Mouse (Mus musculus) Patski (cell line): Measurements from ENCODE around the gene Pfdn6. TPM values are rescaled to one million over a fixed set of nuclear protein-coding genes. Genes with fewer than 3 reads are reported as not detected.

Experiments used
- ATAC-seq: fragments of 100-300 bp; one replicate; pipeline ENCODE4 v1.8.0; 2021
- CTCF ChIA-PET: fragments of 350-600 bp; sonication (Branson Sonifier 250); formaldehyde crosslinking; loops from one replicate; lab custom pipeline; 2022; ENCODE audit warnings: inconsistent platforms; lab: Charles Lee
- POLR2A ChIA-PET: fragments of 350-600 bp; sonication (Branson Sonifier 250); formaldehyde crosslinking; loops from one replicate; lab custom pipeline; 2022; ENCODE audit warnings: antibody characterized with exemption, inconsistent platforms; lab: Charles Lee
- DNase-seq: peaks from one replicate; pipeline ENCODE4 v3.0.0-alpha.2; 2011; ENCODE audit warnings: low read depth, low spot score
- H3K27me3 ChIP-seq: fragments of 371-371 bp; one replicate; pipeline ENCODE4 v1.5.1; 2021
- CTCF ChIP-seq: fragments of 100-300 bp; IDR thresholded peaks from one replicate; pipeline ENCODE4 v1.5.1; 2021
- in situ Hi-C: fragments of 300-500 bp; cut with MboI; formaldehyde crosslinking; loops from 3 replicates; pipeline ENCODE4 v1.11.1; 2018; ENCODE audit warnings: low pct_unique_long_range_greater_than_20kb, mixed read lengths
- polyA plus RNA-seq: library from polyadenylated mRNA; unstranded; gene quantifications from one replicate; pipeline ENCODE4 v1.2.3, GENCODE M21; 2021

The Pfdn6 gene
- polyA plus RNA-seq, 1 experiment from 2014 or later: 115 TPM

DNA sequence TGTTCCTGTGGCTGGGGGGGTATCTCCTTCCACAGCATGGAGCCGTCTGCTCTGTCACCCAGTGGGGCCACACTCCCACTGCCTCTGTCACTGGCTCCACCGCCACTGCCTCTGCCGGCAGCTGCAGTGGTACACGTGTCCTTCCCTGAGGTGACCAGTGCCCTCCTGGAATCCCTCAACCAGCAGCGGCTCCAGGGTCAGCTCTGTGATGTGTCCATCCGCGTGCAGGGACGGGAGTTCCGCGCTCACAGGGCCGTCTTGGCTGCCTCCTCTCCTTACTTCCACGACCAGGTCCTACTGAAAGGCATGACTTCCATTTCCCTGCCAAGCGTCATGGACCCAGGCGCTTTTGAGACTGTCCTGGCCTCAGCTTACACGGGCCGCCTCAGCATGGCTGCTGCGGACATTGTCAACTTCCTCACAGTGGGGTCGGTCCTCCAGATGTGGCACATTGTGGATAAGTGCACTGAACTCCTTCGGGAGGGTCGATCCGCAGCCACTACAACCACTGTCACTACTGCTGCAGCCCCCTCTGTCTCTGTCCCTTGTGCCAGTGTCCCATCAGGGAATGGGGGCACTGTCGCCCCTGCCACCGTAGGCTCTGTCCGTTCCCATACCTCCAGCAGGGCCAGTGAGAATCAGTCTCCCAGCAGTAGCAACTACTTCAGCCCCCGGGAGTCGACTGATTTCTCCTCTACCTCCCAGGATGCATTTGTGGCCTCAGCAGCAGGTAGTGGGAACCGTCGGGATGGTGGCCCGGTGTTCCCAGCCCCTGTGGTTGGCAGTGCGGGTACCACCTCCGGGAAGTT lies 23.1 kb downstream of the Pfdn6 start:
- DNase-seq (no peak), ATAC-seq (no peak)
- POLR2A ChIA-PET: no interaction called here
- no peaks in the 10 kb centered on the region for H3K27me3 ChIP-seq
- in situ Hi-C loops: no loop called here
- CTCF ChIA-PET: no interaction called here
- TF ChIP-seq CTCF: no peak

GRCm38 (mm10) chr17:33916294-33916693 lies 23.8 kb downstream of the Pfdn6 start:
- in situ Hi-C loops: no loop called here
- TF ChIP-seq CTCF: no peak
- CTCF ChIA-PET: interaction anchor here (0.9 to 1.3 kb wide), 2 partner anchors 10 to 28 kb away, joined by 4 read pairs; no protein-coding TSS in a partner anchor
- ATAC-seq: no peak
- DNase-seq: no peak
- POLR2A ChIA-PET: no interaction called here
- H3K27me3 ChIP-seq: no peaks in the 10 kb centered on the region

DNA sequence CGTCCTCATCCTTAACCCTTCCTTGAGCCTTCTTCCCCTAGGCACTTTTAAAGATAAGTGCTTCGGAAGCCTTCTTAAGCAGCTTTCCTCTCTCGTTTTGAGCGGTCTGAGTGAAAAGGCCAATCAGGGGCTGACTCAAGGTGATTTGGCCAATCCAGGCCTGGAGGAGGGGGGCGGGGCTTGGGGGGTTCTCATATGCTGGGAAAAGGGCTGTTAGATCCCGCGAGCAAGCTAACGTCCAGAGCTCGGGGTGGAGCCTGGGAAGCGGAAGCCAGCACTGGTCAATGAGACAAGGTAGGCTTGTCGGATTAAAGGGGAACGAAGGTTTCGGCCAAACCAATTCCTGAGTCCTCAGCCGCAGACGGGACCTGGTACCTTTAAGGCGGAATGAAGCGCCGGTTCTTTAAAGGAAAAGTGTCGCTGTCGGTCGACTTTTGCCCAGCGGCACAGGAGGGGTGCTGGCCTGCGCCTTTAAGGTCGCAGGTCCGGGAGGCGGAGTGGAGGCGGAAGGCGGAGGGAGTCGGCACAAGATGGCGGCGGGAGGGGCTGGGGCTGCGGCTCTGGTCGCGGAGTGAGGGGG lies 24.4 kb downstream of the Pfdn6 start, which contains the start of the genes Tapbp and Zbtb22:
TSS of gene Tapbp (plus strand) at position 229 of the 580 bp plus-strand sequence.
TSS of gene Zbtb22 (plus strand) at position 234 of the 580 bp plus-strand sequence.
- in situ Hi-C loops: no loop called here
- POLR2A ChIA-PET: no interaction called here
- CTCF ChIA-PET: interaction anchor here (0.9 to 1.3 kb wide), 2 partner anchors 11 to 27 kb away, joined by 4 read pairs; no protein-coding TSS in a partner anchor

GRCm38 (mm10) chr17:33914969-33915391 lies 25.2 kb downstream of the Pfdn6 start:
- in situ Hi-C loops: no loop called here
- ATAC-seq (no peak), DNase-seq (no peak)
- H3K27me3 ChIP-seq: no peaks in the 10 kb centered on the region
- TF ChIP-seq CTCF: no peak
- CTCF ChIA-PET: interaction anchor here (0.5 to 1.3 kb wide), 2 partner anchors 12 to 18 kb away, joined by 3 to 4 read pairs; no protein-coding TSS in a partner anchor
- POLR2A ChIA-PET: interaction anchor here (0.7 kb wide), 1 partner anchor 122 kb away, joined by 3 read pairs; no protein-coding TSS in a partner anchor

More for the DNA sequence above, 24.4 kb downstream of the Pfdn6 start, which contains the start of the genes Tapbp and Zbtb22:
- no peak for TF ChIP-seq CTCF
- no peaks in the 10 kb centered on the region for H3K27me3 ChIP-seq
- peak; percentile 92 for ATAC-seq
- peak; percentile 98 for DNase-seq

DNA sequence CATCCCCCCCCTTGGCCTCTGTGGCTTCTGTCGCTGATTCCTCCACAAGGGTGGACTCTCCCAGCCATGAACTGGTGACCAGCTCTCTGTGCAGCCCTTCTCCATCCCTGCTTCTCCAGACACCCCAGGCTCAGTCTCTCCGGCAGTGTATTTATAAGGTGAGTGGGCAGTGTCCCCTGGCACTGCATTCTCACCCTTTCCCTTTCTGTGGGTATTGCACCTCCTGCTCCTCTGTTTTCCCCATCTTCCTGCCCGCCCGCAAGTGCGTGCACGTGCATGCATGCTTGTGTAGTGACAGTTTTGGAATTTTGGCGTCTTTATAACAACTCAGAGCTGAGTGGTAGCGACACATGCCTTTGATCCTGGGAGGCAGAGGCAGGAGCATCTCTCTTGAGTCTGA lies 26.2 kb downstream of the Pfdn6 start:
- in situ Hi-C loops: no loop called here
- no peak for DNase-seq
- no peaks in the 10 kb centered on the region for H3K27me3 ChIP-seq
- ChIA-PET CTCF (no interaction called here), POLR2A (no interaction called here)
- TF ChIP-seq CTCF: no peak
- ATAC-seq: no peak

DNA sequence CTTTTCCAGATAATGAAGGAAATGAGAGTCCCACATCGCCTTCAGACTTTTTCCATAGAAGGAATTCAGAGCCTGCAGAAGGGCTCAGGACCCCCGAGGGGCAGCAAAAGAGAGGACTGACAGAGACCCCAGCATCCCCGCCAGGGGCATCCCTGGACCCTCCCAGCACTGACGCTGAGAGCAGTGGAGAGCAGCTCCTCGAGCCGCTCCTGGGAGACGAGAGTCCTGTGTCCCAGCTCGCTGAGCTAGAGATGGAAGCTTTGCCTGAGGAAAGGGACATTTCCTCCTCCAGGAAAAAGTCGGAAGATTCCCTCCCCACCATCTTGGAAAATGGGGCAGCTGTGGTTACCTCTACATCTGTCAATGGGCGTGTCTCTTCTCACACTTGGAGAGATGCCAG lies 26.9 kb downstream of the Pfdn6 start:
- in situ Hi-C loops: no loop called here
- H3K27me3 ChIP-seq: no peaks in the 10 kb centered on the region
- TF ChIP-seq CTCF: no peak
- POLR2A ChIA-PET: no interaction called here
- CTCF ChIA-PET: no interaction called here
- ATAC-seq: no peak
- no peak for DNase-seq

DNA sequence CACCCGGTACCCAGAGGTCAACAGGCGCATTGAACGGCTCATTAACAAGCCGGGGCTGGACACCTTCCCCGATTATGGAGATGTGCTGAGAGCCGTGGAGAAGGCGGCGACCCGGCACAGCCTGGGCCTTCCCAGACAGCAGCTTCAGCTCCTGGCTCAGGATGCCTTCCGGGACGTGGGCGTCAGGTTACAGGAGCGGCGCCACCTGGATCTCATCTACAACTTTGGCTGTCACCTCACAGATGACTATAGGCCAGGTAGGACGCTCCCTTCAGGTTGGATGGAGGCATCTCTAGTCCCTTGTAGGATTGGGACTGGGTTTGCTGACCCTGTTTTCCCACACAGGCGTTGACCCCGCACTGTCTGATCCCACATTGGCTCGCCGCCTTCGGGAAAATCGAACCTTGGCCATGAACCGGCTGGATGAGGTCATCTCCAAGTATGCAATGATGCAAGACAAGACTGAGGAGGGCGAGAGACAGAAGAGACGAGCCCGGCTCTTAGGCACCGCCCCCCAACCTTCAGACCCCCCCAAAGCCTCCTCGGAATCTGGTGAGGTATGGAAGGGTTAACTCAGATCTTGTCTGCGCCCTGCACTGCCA lies 28.2 kb downstream of the Pfdn6 start:
- POLR2A ChIA-PET: interaction anchor here (0.6 to 1.0 kb wide), 2 partner anchors 18 to 90 kb away, joined by 3 read pairs; partner anchors contain the start of gene Rgl2
- no peaks in the 10 kb centered on the region for H3K27me3 ChIP-seq
- CTCF ChIA-PET: no interaction called here
- in situ Hi-C loops: no loop called here
- ATAC-seq (no peak), DNase-seq (no peak)
- no peak for TF ChIP-seq CTCF

DNA sequence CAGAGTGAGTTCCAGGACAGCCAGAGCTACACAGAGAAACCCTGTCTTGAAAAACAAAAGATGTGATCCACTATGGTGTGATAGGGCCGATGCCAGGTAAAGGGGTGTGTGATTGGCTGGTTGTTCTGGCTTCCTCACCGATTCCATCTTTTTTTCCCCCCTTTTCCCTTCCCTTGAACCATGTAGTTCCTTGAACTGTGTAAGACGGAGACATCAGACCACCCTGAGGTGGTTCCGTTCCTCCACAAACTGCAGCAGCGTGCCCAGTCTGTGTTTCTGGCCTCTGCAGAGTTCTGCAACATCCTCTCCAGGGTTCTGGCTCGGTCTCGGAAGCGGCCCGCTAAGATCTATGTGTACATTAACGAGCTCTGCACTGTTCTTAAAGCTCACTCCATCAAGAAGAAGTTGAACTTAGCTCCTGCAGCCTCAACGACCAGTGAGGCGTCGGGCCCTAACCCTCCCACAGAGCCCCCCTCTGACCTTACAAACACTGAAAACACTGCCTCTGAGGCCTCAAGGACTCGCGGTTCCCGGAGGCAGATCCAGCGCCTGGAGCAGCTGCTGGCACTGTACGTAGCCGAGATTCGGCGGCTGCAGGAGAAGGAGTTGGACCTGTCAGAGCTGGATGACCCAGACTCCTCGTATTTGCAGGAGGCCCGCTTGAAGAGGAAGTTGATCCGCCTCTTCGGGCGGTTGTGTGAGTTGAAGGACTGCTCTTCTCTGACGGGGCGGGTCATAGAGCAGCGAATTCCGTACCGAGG lies 28.9 kb downstream of the Pfdn6 start:
- no peak for TF ChIP-seq CTCF
- no peaks in the 10 kb centered on the region for H3K27me3 ChIP-seq
- ATAC-seq (no peak), DNase-seq (no peak)
- in situ Hi-C loops: no loop called here
- ChIA-PET CTCF (interaction anchor here (1.3 to 4.9 kb wide), 3 partner anchors 15 to 20 kb away, joined by 4 to 38 read pairs (median 5); no protein-coding TSS in a partner anchor), POLR2A (interaction anchor here (1.0 kb wide), 1 partner anchor 18 kb away, joined by 3 read pairs; the partner anchor contains the start of gene Rgl2)

DNA sequence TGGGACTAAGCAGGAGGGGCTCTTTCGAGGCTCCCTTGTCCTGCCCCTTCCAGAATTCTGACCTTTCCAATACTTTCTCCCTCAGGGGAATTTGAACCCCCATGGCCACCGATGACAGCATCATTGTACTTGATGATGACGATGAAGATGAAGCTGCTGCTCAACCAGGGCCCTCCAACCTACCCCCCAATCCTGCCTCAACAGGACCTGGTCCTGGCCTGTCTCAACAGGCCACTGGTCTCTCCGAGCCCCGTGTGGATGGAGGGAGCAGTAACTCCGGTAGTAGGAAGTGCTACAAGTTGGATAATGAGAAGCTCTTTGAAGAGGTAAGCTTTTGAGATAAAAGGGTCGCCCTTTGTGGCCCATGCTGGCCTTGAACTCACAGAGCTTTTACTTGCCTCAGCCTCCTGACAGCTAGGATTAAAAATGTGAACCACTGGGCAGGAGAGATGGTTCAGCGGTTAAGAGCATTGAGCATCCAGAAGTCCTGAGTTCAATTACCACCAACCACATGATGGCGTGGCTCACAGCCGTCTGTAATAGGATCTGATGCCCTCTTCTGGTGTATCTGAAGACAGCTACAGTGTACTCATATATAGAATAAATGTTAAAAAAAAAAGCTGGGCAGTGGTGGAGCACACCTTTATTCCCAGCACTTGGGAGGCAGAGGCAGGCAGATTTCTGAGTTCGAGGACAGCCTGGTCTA lies 29.6 kb downstream of the Pfdn6 start:
- POLR2A ChIA-PET: interaction anchor here (1.0 kb wide), 1 partner anchor 19 kb away, joined by 3 read pairs; the partner anchor contains the start of gene Rgl2
- H3K27me3 ChIP-seq: no peaks in the 10 kb centered on the region
- in situ Hi-C loops: no loop called here
- TF ChIP-seq CTCF: no peak
- DNase-seq (no peak), ATAC-seq (no peak)
- CTCF ChIA-PET: interaction anchor here (1.3 to 4.9 kb wide), 3 partner anchors 14 to 20 kb away, joined by 4 to 38 read pairs (median 5); no protein-coding TSS in a partner anchor
